Mouse (Mus musculus) thymus, adult 2 months (tissue): ENCODE data around the gene Rpl35a.

Experiments
- CTCF ChIP-seq: fragments of 200-500 bp; IDR thresholded peaks from 2 replicates; pipeline ENCODE4 v1.5.1; 2012; ENCODE audit warnings: mild to moderate bottlenecking, control low read depth, low read length, moderate library complexity, borderline replicate concordance; ENCODE audit not compliant: control insufficient read depth, poor library complexity, insufficient read depth; ENCODE audit errors: extremely low read depth
- POLR2A ChIP-seq: fragments of 200-500 bp; IDR thresholded peaks from 2 replicates; pipeline ENCODE4 v1.6.1; 2012; ENCODE audit warnings: mild to moderate bottlenecking, low read length, control low read depth, moderate library complexity; ENCODE audit not compliant: control insufficient read depth, poor library complexity, insufficient read depth; ENCODE audit errors: extremely low read depth

DNA sequence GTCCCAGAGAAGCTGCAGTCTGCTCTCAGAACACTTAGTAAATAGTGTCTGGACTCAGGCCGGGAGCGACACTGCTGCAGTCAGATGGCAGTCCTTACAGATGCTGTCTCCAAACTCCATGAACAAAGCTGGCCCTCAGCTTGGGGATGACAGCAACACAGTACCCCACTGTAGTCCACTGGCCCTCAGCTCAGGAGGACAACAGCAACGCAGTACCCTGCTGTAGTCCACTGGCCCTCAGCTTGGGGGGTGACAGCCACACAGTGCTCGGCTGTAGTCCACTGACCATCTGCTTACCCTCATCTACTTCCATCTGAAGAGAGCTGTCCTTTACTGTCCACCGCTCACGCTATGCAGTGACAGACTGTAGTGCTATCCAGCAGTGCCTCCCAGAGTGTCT is 46.1 kb upstream of the Rpl35a start:
- TF ChIP-seq CTCF (no peak), POLR2A (no peak)
